Mouse (Mus musculus) kidney, adult 2 months (tissue): Measurements from ENCODE around the gene Uox.

ENCODE experiments used
- CTCF ChIP-seq: fragments of 200-500 bp; conservative IDR thresholded peaks from 2 replicates; pipeline ENCODE4 v1.5.1; 2011; ENCODE audit warnings: low read depth, mild to moderate bottlenecking, control low read depth, low read length, moderate library complexity, mixed read lengths; ENCODE audit not compliant: insufficient read depth, insufficient read length
- POLR2A ChIP-seq: fragments of 200-500 bp; IDR thresholded peaks from one replicate; pipeline ENCODE4 v1.6.1; 2011; ENCODE audit warnings: low read depth, low read length, control low read depth

GRCm38 (mm10) chr3:146675101-146675500 is 104.9 kb downstream of the Uox start:
- no peak for TF ChIP-seq CTCF
- no peak for TF ChIP-seq POLR2A
